Mouse (Mus musculus) urinary bladder, adult 2 months (tissue): Measurements from ENCODE around the gene Rhobtb1. TPM values are rescaled to one million over a fixed set of nuclear protein-coding genes. Genes with fewer than 3 reads are reported as not detected.

Experiments used
- DNase-seq: peaks from one replicate; pipeline ENCODE4 v3.0.0; 2022; ENCODE audit warnings: low spot score
- polyA plus RNA-seq: library from polyadenylated mRNA; depleted of rRNA; stranded (reverse); fragments of >200 nt; gene quantifications from 2 replicates; pipeline ENCODE4 v1.2.3, GENCODE M21; 2012

Rhobtb1 gene
- polyA plus RNA-seq, 1 experiment = 14.0 TPM

DNA sequence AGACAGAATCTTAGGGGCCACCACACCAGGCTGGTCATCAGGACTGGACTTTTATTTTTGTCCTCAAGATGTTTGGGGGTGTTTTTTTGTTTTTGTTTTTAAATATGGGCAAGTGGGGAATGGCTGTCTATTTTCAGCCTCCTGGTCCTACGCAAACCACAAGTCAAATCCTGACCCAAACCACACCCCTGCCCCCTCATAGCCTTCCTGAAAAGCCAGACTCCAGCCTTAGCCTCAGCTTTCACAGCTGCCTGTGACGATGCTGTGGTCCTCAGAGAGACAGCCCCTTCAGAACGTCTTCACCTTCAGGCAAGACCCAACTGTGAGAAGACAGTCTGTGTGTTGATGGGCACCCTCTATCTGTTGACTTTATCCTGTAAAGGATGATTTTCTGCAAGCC is 95.5 kb downstream of the Rhobtb1 start:
- no peak for DNase-seq

DNA sequence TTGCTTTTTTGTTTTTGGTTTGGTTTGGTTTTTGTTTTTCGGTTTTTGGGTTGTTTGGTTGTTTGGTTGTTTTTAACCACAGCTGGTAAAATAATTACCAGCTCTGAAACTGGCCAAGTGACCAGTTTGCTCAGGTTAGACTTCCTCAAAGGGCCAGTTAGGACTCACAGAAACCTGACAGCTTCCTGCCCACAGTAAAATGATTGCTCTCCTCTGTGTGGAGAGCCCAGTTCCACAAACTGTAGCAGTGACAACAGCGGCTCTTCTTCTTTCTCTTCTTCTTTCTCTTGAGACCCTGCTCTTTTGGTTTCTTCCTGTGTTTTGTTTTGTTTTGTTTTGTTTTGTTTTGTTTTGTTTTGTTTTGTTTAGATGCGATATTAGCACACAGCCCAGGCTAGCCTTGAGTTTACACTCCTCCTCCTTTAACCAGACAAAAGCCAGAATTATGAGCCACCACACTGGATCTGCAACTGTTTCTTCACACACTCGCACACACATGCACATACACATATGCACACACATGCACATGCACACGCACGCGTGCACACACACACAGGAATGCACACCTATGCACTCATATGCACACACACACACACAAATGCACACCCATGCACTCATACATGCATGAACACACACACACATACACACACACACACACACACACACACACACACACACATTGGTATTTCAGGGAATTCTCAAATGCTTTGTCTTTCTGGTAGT is 96.2 kb downstream of the Rhobtb1 start:
- DNase-seq = no peak

DNA sequence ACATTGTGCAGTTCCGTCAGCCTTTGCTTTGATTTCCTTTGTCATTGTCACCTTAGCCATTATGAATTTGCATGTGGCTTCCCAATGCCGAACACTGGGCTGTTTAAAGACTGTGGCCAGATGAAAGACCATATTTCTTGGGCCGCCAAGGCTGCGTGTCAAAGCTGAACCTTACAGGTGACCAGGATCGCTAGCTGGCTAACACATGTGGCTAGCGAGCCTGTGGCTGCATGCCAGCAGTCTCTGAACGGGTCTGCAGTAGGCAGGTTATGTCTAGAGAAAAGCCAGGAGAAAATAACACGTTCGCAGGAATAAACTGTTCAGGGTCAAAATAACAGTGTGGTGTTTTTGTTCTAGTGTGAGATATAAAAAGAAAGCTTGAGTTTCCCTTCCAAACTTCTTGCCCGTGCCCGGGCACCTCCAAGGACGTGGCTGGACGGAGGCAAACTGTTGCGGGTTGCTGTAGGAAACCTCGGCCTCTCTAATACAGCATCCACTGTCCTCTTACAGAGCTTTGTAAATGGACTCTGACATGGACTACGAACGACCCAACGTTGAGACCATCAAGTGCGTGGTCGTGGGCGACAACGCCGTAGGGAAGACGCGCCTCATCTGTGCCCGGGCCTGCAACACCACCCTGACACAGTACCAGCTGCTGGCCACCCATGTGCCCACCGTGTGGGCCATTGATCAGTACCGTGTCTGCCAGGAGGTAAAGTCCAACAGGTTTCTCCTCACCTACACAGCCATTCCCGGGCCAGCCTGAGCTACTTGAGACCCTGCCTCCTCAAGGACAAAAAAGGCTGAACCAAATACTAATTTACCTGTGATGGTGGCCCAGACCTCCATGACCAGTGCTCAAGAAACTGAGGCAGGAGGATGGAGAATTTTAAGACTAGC is 97.3 kb downstream of the Rhobtb1 start:
- no peak for DNase-seq

DNA sequence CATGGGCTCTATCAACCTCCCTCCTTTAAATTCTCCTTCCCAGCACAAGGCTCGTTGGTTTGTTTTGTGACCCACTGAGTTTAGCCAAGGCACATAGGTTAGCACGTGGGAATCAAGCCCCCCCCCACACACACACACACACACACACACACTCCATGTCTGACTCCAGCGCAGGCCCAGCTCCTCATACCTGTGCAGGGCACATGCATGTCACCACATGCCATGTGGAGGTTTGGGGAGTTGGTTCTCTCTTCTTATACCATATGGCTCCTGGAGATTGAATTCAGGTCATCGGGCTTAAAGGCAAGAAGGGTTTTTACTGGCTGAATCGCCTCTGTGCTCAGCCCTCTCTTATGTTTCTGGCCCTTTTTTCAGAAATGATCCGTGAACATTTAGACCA is 100.0 kb downstream of the Rhobtb1 start:
- no peak for DNase-seq

DNA sequence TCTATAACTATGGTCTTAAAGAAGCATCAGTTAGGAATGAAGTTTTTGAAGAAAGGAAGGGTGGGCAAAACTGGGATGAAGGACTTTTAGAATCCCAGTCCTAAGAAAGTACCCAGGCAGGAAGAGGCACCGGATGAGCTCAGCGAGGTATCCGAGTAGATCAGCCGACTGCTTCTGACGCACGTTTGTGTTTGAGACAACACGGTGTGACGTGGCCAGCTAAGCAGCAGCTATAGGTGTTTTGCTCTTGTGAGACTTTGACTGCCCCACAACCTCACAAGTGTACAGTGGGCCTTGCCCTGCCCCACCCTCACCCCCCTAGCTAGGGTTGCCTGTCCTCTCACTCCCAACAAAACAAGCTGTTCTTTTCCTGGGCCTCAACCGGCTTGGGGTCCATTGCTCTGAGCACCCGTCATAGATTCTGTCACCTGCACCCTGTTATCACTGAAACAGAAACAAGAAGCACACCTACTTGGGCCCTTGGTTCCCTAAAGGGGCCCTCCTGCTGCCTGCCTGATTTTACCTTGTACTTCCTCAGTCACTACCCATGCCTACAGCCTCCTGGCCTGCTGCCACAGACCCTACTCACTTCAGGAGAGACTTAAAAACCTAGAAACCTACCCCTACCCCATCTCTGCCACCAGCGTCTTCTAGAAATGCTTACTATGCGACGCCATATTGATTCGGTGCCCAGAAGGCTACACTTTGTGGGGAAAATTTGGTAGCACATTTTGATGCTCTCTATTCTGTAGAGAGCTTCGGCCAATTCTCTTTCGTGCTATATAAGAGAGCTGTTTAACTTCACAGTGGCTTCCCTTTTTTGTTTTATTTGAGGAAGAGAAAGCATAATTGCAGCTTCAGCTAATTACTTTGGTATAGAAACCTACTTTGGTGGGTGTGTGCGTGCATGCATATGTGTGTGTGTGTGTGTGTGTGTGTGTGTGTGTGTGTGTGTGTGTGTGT is 101.2 kb downstream of the Rhobtb1 start:
- DNase-seq = no peak

DNA sequence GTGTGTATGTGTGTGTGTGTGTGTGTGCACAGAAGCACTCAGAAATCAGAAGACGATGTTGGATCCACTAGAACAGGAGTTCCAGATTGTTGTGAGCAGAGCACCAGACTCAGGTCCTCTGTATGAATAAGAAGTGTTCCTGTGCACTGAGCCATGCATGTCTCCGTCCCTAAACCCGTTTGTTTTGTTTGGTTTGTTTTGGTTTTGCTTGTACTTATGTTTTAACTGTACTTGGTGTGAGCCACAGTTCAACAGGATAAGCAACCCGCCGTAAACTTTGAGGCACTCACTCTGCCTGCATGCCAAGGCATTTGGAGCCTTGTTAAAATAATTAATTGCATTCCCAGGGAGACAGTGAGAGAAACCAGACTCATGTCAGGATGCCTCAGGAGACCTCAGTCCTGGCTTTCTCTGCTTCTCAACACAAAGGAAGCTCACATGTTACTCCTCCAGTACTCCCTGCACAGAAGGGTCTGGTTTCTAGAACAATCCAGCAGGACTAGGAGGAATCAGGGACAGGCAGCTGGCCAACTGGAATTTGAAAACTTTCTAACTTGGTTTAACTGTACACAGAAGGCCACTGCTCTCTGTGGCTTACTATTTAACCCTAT is 101.9 kb downstream of the Rhobtb1 start:
- DNase-seq = no peak

DNA sequence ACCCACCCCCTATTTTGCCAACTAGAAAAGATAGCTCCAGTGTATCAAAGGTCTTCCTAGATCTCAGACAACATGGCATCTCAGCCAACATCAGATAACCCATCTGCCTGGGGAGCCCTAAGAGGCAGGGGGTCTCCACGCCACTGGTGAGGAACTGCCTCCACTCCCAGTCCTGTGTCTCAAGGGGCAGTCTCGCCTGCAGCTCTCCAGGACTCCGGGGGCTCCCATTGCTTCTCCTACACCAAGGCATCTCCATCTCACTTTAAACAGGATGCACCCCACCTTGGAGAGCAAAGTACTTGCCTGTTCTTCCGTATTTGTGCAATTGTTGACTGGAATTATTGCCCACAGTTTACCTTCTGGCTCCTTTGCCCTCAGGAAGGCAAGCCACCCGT is 102.4 kb downstream of the Rhobtb1 start:
- no peak for DNase-seq

DNA sequence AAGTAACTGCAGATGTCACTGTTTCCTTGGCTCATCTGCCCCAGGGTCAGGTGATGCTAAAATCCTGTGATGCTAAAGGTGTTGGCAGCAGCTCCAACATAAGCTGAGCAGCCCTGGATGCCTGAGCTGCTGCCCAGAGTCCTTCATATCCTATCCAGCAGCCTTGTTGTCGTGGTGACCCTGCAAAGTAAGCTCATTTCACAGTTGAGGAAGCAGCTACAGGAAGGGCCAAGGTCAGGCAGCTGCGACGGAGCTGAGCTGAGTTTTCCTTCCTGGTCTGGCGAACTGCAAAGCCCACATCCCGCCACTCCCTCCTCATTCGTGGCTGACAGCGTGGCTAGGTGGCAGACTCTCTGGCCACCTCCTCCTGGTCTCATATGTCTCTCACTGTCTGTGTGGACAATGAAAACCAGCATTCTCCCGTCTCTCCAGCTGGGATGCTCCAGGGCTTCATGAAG is 103.2 kb downstream of the Rhobtb1 start:
- DNase-seq = no peak

DNA sequence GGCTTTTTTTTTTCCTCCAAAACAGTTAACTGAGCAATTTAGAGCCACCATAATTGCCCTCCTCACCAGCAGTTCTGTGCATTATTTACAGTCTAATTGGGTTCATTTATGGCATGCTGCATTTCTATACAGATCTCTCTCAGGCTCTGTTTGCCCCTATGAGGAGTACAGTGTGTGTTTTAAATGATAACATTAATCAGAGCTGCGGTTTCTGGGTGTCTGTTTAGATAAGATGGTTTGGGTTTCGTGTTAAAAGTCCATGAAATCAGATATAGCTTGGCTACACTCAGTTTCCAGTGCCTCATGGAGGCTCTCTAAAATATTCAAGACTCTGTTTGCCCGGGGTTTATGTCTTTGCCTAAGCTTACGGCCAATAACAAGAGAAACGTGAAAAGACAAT is 104.4 kb downstream of the Rhobtb1 start:
- no peak for DNase-seq

DNA sequence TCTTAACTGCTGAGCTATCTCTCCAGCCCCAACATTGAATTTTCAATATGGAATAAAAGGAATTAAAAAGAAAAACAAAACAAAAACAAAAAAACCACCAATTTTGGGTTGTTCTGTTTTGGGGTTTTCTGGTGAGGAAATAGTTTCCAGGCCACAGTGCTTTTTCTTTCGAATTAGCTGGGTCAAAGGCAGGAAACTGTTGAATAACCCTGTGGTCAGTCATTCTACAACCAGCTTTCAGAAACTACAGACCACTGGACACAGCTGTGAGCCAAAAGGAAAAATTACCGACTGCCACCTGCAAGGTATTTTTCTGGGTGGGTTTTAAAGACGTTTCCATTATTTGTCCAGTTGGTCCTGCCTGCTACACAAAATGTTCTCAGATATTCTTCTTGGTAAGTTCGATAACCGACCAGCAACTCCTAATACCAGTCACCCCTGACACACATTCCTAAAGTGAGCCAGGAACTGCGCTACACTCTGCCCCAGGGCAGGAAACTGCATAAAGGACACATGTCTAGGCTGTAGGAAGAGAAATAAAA is 106.4 kb downstream of the Rhobtb1 start:
- DNase-seq = no peak

DNA sequence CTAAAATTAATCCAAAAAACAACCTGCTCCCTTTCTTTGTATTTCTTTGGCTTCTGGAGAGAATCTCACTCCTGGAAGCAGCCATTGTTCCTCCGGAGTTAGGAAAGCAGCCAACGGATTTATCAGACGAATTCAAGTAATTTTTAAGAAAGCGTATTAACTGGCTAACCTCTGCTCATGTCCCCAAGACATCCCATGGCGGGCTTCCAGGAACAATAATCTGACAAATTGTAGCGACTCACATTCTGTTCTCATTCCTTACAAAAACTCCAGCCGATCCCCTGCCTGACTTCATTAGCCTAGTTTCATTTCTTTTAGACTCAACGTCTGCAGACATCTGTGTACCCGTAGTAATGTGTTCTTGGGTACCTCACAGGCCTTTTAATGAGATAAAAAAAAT is 107.4 kb downstream of the Rhobtb1 start:
- no peak for DNase-seq

DNA sequence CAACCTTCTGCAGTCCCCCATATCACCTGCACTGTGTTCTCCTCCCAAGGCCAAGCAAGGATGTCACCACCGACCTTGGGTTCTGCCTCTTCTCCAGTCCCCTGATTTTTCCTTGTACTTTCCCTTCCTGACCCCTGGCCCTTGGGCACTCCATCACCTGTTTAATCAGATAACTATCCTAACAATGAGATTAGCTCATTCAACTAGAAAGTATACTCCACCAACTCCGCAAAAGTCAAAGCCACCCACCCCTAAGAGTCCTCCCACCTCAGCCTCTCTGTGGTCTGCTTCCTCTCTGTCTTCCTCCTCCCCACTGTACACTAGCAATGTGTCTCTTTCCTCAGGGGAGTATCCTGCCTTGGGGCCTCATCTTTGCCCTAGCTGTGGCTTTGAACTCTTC is 107.9 kb downstream of the Rhobtb1 start:
- DNase-seq = no peak

DNA sequence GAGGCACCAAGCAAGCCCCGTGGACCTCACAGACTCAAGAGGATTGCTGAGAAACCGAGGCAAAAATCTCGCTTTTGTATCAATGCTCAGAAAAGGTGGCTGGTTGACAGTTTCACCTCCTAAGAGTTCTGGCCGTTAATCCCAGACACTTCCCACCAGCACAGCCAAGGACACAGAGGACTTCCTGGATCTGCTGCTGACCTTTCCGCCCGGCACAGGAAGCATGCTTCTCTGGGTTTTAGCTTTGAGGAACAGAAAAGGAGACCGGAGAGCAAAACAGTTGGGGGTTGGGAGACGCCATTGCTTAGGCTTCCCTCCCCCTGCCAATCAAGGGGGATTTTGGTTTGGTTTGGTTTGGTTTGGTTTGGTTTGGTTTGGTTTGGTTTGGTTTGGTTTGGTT is 108.7 kb downstream of the Rhobtb1 start:
- DNase-seq = no peak

DNA sequence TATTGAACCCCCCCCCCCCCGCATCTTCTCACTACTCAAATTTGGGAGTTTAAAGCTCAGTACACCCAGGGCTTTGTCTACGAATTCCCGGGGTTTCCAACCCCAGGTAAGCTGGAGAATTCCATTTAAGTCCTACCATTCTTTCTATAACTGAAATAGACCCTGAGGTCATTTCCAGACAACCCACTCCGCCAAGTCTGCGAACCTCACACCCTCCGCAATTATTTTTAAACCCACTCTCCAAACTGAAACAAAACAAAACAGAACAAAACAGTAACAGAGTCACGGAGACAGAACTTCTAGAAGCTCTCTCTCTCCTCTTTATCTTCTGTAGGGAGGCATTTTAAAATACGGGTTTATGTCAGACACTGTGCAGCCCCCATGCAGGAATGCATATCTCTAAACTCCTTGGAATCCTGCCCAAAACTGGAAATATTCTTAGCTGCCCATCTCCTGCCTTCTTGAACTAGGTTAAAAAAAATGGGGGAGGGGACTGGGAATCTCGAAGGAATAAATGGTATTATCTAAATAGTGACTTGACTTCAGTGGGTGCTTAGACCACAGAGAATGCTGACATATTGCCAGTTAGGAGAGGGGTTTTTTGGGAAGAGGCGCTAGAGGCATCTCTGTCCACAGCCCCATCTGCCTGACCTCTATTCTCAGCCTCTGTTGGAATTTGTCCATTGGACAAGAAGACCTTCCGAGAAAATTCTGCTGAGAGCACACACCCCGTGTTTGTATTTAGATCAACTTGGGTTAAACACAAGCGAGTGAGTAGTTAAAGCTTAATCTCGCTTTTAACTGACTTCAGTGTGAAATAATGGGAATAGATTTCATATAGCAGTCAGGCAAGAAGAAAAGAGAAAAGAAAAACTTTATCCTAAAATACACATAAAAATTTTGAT is 111.9 kb downstream of the Rhobtb1 start:
- no peak for DNase-seq

DNA sequence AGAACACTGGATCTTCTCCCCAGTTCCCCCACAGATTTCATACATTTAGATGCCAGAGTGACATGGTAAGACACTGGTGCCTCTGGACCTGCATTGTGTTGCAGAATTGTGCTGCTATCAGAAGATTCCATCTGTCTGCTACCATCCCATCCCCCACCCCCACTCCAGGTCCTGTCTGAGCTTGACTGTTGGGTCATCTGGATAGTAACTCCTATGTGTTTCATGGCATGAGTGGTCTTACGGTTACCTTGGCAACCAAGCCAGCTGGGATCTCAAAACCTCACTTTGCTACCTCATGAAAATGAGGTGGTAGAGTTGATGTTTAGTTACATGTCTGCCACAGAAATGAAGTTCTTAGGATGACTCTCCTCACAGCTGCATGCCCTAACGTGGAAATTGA is 112.7 kb downstream of the Rhobtb1 start:
- DNase-seq = no peak

DNA sequence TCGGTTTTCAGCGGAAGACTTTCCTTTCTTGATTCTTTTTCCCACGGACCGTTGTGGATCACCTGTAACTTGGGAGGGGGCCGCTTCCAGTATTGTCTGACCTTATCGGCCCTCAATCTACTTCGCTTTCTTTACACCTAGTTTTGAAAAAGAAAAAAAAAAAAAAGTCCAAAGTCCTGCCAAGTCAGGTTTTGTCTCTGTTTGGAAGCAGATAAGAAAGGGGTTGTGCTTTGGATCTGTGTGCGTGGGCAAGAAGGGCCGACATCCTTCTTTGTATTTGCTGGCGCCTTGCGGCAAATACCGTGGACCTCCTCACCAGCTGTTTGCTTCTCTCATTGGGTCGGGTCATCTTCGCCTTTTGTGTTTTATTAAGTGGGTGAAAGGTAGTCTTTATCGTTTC is 114.2 kb downstream of the Rhobtb1 start:
- DNase-seq = no peak

DNA sequence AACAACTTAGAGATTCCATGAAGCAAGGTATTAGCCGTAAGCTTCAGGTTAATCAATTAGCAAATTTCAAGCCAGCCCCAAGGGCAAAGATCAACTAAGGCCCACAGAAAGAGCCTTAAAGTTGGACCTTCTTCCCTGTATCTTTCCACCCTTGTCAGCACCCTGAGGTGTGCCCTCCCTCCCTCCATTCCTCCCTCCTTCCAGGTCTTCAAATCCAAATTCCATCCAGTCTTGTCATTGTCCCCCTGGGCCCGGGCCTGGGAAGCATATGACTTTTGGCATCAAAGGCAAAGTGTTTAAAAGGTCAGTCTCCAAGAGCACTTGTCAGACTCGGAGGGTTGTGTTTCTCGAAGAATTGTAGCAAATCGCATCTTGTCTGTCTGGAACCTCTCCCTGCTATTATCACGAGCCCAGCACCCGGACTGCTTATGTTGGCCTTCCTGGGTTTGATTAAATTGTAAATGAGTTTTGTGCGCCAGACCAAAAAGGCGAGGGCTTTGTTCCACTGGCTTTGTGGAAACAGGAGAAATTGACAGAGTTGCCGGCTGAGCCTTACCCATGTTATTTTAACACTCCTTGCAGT is 116.9 kb downstream of the Rhobtb1 start:
- no peak for DNase-seq

DNA sequence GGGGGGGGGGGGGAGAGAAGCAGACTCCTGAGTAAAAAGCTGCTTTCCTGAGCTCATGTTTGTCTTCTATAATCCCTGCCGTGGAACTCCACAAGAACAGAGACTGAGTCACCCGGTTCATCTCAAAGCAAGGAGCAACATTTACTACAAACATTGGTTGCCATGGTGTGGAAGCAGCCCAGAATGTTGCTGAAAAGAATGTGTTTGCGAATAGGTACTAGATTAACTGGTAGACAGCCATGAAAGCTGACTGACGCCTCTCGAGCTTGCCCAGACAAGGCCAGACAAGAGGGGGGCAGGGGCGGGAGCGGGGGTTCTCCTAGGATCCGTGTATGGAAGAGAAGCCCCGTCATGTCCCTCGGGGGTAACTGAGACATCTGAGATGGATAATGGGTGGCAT is 120.2 kb downstream of the Rhobtb1 start:
- no peak for DNase-seq

DNA sequence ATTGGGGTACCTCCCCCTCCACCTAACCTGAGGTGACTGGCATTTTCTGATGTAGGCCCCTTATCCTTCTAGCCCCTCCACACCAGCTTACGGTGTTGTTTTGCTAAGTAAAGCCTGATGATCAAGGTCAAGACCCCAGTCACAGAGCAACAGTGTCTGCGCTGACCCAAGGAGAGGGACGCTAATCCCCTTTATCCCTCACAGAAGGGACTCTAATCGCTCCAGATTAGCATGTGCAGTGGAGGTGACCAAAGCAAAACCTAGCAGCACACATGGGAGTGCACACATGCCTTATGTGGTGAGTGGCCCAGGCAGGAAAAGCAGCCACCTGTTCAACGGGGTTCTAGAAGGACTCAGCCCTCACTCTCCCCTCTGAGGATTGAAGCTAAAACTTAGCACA is 123.0 kb downstream of the Rhobtb1 start:
- DNase-seq = no peak

DNA sequence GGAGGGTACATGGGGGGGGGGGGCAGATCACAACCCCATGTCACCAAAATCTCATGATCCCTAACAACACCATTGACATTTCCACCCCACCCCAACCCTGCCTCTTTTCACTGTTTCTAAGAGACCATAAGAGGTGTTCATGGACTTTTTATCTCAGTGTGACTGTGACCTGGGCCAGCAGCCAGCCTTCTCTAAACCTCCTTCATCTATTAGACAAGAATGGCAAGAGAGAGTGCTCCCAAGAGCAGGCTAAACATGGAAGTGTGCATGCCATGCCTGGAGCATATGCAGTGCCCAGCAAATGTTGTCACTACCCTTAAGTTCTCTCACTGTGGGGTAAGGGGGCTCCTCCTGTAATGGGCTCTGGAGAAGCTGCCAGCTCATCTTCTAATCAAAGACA is 123.5 kb downstream of the Rhobtb1 start:
- DNase-seq = no peak
